Mouse (Mus musculus) ES-Bruce4 (cell line): ENCODE measurements at regions not wholly inside any gene's neighbourhood (a gene's known extent, or its start where the extent isn't known, plus 50 kb on each side); places are given as distances from the start of the nearest gene placed in this dataset.

Experiments used
- CTCF ChIP-seq: IDR thresholded peaks from one replicate; pipeline ENCODE4 v1.8.1; 2011; ENCODE audit warnings: low read depth, low read length
- POLR2A ChIP-seq: IDR thresholded peaks from one replicate; pipeline ENCODE4 v1.8.1; 2011; ENCODE audit warnings: low read length; ENCODE audit not compliant: insufficient read depth

DNA sequence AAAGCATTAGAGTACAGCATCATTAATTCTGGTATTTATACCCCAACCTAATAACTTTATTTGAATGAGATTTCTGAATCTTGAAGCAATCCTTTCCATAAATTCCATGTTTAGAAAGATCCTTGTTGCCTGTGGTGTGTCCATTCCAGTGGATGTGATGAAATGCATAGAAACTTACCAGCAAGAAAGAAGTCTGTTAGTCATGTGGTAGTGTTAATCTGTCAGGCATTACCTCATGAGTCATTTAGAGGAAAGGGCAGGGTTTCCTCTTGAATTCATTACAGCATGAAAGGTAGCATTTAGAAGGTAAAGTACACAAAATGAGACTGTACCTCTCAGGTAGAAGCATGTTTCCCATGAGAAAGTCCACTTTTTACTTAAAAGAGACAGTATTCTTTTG, 310.3 kb upstream of the N6amt1 start:
- TF ChIP-seq CTCF: no peak
- no peak for TF ChIP-seq POLR2A
